Mouse (Mus musculus): ENCODE results near the gene Tnp1.
A peak's percentile ranks its signal among the peaks of the same experiment; 100 is the strongest.

Gene Tnp1

GRCm38 (mm10) chr1:73004890-73005289 is 10.8 kb downstream of the Tnp1 start:
- no peak for DNase-seq

- peak; percentile 80 for DNase-seq
These were observed 13.1 kb downstream of the Tnp1 start for GRCm38 (mm10) chr1:73002637-73003036.

- DNase-seq: no peak
These were observed 13.7 kb downstream of the Tnp1 start for GRCm38 (mm10) chr1:73001961-73002360.

GRCm38 (mm10) chr1:72994751-72995528 is 20.8 kb downstream of the Tnp1 start:
- no peak for DNase-seq

DNA sequence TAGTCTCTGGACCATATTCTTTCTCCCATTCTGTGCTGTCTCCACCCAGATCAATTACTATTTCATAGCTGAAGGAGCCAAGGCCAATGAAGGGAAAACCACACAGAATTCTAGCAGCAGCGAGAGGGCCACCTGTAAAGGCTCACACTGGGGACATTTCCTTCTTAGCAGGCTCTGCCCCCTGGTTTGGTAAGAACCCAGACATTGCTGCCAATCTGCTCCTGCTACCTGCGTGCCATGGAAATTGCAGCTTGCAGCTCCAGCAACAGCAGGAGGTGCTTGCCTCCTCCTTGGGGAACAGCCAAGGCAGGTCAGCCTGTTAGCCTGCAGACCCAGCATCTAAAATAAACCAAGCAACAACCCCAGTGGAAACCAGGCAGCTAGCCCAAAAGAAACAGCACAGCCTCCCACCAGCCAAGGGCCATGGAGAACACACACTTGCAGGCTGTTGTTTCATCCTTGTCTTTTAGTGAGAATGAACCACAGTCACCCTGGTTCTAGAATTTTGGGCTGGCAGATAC is 22.7 kb downstream of the Tnp1 start:
- no peak for DNase-seq

DNA sequence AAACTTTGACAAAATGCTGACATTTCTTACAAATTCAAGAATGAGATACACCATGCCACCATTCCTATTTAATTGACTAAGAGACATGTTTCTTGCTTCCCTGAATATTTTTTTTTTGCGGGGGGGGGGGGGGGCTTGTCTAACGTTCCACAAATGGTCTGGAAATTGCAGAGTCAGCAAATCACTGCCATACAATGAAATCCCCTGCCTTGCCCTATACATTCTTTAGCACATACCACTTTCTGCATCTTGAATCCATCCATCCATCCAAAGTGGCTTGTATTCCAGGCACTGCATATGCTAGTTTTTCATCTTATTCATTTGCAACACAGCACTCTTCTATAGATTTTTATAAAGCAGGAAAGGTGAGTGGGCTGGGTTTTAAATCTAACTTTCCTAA is 23.5 kb downstream of the Tnp1 start:
- no peak for DNase-seq

GRCm38 (mm10) chr1:72988904-72989303 is 26.8 kb downstream of the Tnp1 start:
- no peak for DNase-seq

- DNase-seq: no peak
These were observed 29.0 kb downstream of the Tnp1 start for GRCm38 (mm10) chr1:72986715-72987114.

- DNase-seq: no peak
These were observed 36.8 kb downstream of the Tnp1 start for GRCm38 (mm10) chr1:72978956-72979355.

GRCm38 (mm10) chr1:72974226-72974625 is 41.5 kb downstream of the Tnp1 start:
- no peak for DNase-seq

DNA sequence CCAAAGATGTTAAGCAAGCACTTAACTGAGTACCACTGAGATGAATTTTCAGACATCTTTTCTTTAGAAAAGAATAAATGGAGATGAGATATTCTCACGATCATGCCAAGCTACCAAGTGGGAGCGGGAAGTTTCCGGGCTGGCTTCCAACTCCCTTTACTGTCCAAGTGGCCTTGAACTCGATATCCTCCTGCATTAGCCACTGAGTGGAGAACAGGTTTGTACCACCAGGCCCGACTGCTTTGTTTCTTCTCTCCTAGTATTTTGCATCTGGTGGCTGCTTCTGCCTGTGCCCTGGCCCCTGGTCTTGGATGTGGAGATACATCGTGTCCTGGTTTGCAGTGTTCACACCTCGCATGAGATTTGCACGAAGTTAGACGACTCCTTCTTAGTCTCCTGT is 45.2 kb downstream of the Tnp1 start:
- no peak for DNase-seq

GRCm38 (mm10) chr1:72969113-72969812 is 46.4 kb downstream of the Tnp1 start:
- DNase-seq: peak; percentile 24

DNA sequence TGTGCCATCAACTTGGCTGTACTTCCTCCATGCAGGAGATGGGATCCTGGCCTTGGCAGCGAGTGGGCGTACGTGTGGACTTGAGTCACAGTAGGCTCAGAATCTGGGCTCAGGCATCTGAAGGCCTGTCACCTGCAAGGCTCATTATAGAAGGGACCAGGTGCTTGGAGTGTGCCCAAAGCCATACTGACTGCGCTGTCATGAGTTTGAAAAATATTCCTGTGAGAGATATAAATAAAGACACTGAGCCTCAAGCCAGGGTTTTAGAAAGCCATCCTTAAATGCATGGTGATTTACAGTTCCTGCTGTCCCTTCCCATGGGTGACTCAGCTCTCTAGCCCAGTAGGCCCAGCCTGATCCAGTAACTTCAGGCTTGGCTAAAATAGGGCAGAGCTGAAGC is 49.3 kb downstream of the Tnp1 start:
- DNase-seq: no peak
